Mouse (Mus musculus): ENCODE results near the gene Ddx31. TPM values are rescaled to one million over a fixed set of nuclear protein-coding genes. Genes with fewer than 3 reads are reported as not detected.

Gene Ddx31
- polyA plus RNA-seq, 1 experiment from 2014 or later = 3.9 TPM

- Histone ChIP-seq H3K4me2 (ENCODE audit: low read depth, low read length) (no peak overlapping the region), H3K27me3 (ENCODE audit: control insufficient read depth, insufficient read depth, low read depth, low read length) (no peaks in the 10 kb centered on the region), H3K9me3 (replicated peaks; ENCODE audit: control insufficient read depth, low read length) (no peaks in the 10 kb centered on the region), H3K36me3 (ENCODE audit: control insufficient read depth, insufficient read depth) (no peaks in the 10 kb centered on the region; the same call in none of the 2 replicates), H3K4me1 (ENCODE audit: control insufficient read depth, low read depth, low read length) (no peaks in the 10 kb centered on the region), H3K27ac (ENCODE audit: low read length) (no peak overlapping the region), H3K4me3 (ENCODE audit: low read depth, low read length) (no peak overlapping the region), H3K9ac (ENCODE audit: low read depth, low read length) (no peak overlapping the region)
- ATAC-seq (ENCODE audit: low read depth) = no peak
- 80% methylated on average over 2 of the region's 2 CpGs for WGBS (ENCODE audit: insufficient replicate concordance)
Measured at GRCm38 (mm10) chr2:28855773-28856172, 15.6 kb downstream of the Ddx31 start.

- no peak for ATAC-seq (ENCODE audit: low read depth)
- H3K9me3 ChIP-seq (replicated peaks; ENCODE audit: control insufficient read depth, low read length) = no peaks in the 10 kb centered on the region
- H3K4me3 ChIP-seq (ENCODE audit: low read depth, low read length) = no peak overlapping the region
- H3K4me2 ChIP-seq (ENCODE audit: low read depth, low read length) = no peak overlapping the region
- H3K27ac ChIP-seq (ENCODE audit: low read length) = no peak overlapping the region
- H3K27me3 ChIP-seq (ENCODE audit: control insufficient read depth, insufficient read depth, low read depth, low read length) = no peaks in the 10 kb centered on the region
- H3K36me3 ChIP-seq (ENCODE audit: control insufficient read depth, insufficient read depth) = peaks cover 2% of the 10 kb centered on the region
- no peaks in the 10 kb centered on the region for H3K4me1 ChIP-seq (ENCODE audit: control insufficient read depth, low read depth, low read length)
- no peak overlapping the region for H3K9ac ChIP-seq (ENCODE audit: low read depth, low read length)
- WGBS (ENCODE audit: insufficient replicate concordance) = 59% methylated on average over 4 of the region's 4 CpGs
Measured at GRCm38 (mm10) chr2:28859303-28859702, 19.1 kb downstream of the Ddx31 start.

- H3K9ac ChIP-seq (ENCODE audit: low read depth, low read length) = no peak overlapping the region
- no peak overlapping the region for H3K4me2 ChIP-seq (ENCODE audit: low read depth, low read length)
- H3K27me3 ChIP-seq (ENCODE audit: control insufficient read depth, insufficient read depth, low read depth, low read length) = no peaks in the 10 kb centered on the region
- peaks cover 2% of the 10 kb centered on the region; the same call in 1 of the 2 replicates for H3K36me3 ChIP-seq (ENCODE audit: control insufficient read depth, insufficient read depth)
- no peak overlapping the region for H3K27ac ChIP-seq (ENCODE audit: low read length)
- WGBS (ENCODE audit: insufficient replicate concordance) = 81% methylated on average over 8 of the region's 8 CpGs
- H3K9me3 ChIP-seq (replicated peaks; ENCODE audit: control insufficient read depth, low read length) = no peaks in the 10 kb centered on the region
- H3K4me3 ChIP-seq (ENCODE audit: low read depth, low read length) = no peak overlapping the region
- no peaks in the 10 kb centered on the region for H3K4me1 ChIP-seq (ENCODE audit: control insufficient read depth, low read depth, low read length)
- ATAC-seq (ENCODE audit: low read depth) = no peak
Measured at GRCm38 (mm10) chr2:28860678-28861423, 20.6 kb downstream of the Ddx31 start.

GRCm38 (mm10) chr2:28863857-28864256, 23.7 kb downstream of the Ddx31 start:
- Histone ChIP-seq H3K9ac (ENCODE audit: low read depth, low read length) (no peak overlapping the region), H3K4me1 (ENCODE audit: control insufficient read depth, low read depth, low read length) (no peaks in the 10 kb centered on the region), H3K27me3 (ENCODE audit: control insufficient read depth, insufficient read depth, low read depth, low read length) (no peaks in the 10 kb centered on the region), H3K4me2 (ENCODE audit: low read depth, low read length) (no peak overlapping the region), H3K9me3 (replicated peaks; ENCODE audit: control insufficient read depth, low read length) (no peaks in the 10 kb centered on the region), H3K36me3 (ENCODE audit: control insufficient read depth, insufficient read depth) (peaks cover 4% of the 10 kb centered on the region; the same call in 1 of the 2 replicates), H3K4me3 (ENCODE audit: low read depth, low read length) (no peak overlapping the region), H3K27ac (ENCODE audit: low read length) (no peak overlapping the region)
- no peak for ATAC-seq (ENCODE audit: low read depth)

- H3K36me3 ChIP-seq (ENCODE audit: control insufficient read depth, insufficient read depth) = peaks cover 3% of the 10 kb centered on the region; the same call in 1 of the 2 replicates
- no peak overlapping the region for H3K4me3 ChIP-seq (ENCODE audit: low read depth, low read length)
- 70% methylated on average over 7 of the region's 7 CpGs for WGBS (ENCODE audit: insufficient replicate concordance)
Measured at GRCm38 (mm10) chr2:28867495-28867894, 27.3 kb downstream of the Ddx31 start.

GRCm38 (mm10) chr2:28875554-28875953, 35.3 kb downstream of the Ddx31 start:
- Histone ChIP-seq H3K4me3 (ENCODE audit: low read depth, low read length) (no peak overlapping the region), H3K4me1 (ENCODE audit: control insufficient read depth, low read depth, low read length) (no peaks in the 10 kb centered on the region), H3K9me3 (replicated peaks; ENCODE audit: control insufficient read depth, low read length) (no peaks in the 10 kb centered on the region), H3K27me3 (ENCODE audit: control insufficient read depth, insufficient read depth, low read depth, low read length) (no peaks in the 10 kb centered on the region), H3K4me2 (ENCODE audit: low read depth, low read length) (no peak overlapping the region), H3K27ac (ENCODE audit: low read length) (no peak overlapping the region), H3K36me3 (ENCODE audit: control insufficient read depth, insufficient read depth) (no peaks in the 10 kb centered on the region), H3K9ac (ENCODE audit: low read depth, low read length) (no peak overlapping the region)
- 79% methylated on average over 11 of the region's 11 CpGs for WGBS (ENCODE audit: insufficient replicate concordance)
- ATAC-seq (ENCODE audit: low read depth) = no peak

More at GRCm38 (mm10) chr2:28867495-28867894, 27.3 kb downstream of the Ddx31 start:
- Histone ChIP-seq H3K27ac (ENCODE audit: low read length) (no peak overlapping the region), H3K4me2 (ENCODE audit: low read depth, low read length) (no peak overlapping the region), H3K4me1 (ENCODE audit: control insufficient read depth, low read depth, low read length) (no peaks in the 10 kb centered on the region), H3K9ac (ENCODE audit: low read depth, low read length) (no peak overlapping the region), H3K27me3 (ENCODE audit: control insufficient read depth, insufficient read depth, low read depth, low read length) (no peaks in the 10 kb centered on the region), H3K9me3 (replicated peaks; ENCODE audit: control insufficient read depth, low read length) (no peaks in the 10 kb centered on the region)
- no peak for ATAC-seq (ENCODE audit: low read depth)

GRCm38 (mm10) chr2:28881275-28881674, 41.1 kb downstream of the Ddx31 start:
- no peak for ATAC-seq (ENCODE audit: low read depth)
- no peak overlapping the region for H3K9ac ChIP-seq (ENCODE audit: low read depth, low read length)
- 79% methylated on average over 3 of the region's 3 CpGs for WGBS (ENCODE audit: insufficient replicate concordance)
- H3K27ac ChIP-seq (ENCODE audit: low read length) = no peak overlapping the region
- no peaks in the 10 kb centered on the region for H3K4me1 ChIP-seq (ENCODE audit: control insufficient read depth, low read depth, low read length)
- no peaks in the 10 kb centered on the region for H3K27me3 ChIP-seq (ENCODE audit: control insufficient read depth, insufficient read depth, low read depth, low read length)
- no peaks in the 10 kb centered on the region for H3K9me3 ChIP-seq (replicated peaks; ENCODE audit: control insufficient read depth, low read length)
- no peak overlapping the region for H3K4me3 ChIP-seq (ENCODE audit: low read depth, low read length)
- H3K4me2 ChIP-seq (ENCODE audit: low read depth, low read length) = no peak overlapping the region
- peaks cover 3% of the 10 kb centered on the region; the same call in 1 of the 2 replicates for H3K36me3 ChIP-seq (ENCODE audit: control insufficient read depth, insufficient read depth)

- Histone ChIP-seq H3K9me3 (replicated peaks; ENCODE audit: control insufficient read depth, low read length) (no peaks in the 10 kb centered on the region), H3K9ac (ENCODE audit: low read depth, low read length) (no peak overlapping the region), H3K4me1 (ENCODE audit: control insufficient read depth, low read depth, low read length) (no peaks in the 10 kb centered on the region), H3K27me3 (ENCODE audit: control insufficient read depth, insufficient read depth, low read depth, low read length) (no peaks in the 10 kb centered on the region), H3K4me3 (ENCODE audit: low read depth, low read length) (no peak overlapping the region), H3K4me2 (ENCODE audit: low read depth, low read length) (no peak overlapping the region), H3K36me3 (ENCODE audit: control insufficient read depth, insufficient read depth) (peaks cover 3% of the 10 kb centered on the region; the same call in 1 of the 2 replicates), H3K27ac (ENCODE audit: low read length) (no peak overlapping the region)
- 77% methylated on average over 3 of the region's 3 CpGs for WGBS (ENCODE audit: insufficient replicate concordance)
- ATAC-seq (ENCODE audit: low read depth) = no peak
Measured at GRCm38 (mm10) chr2:28882047-28882446, 41.8 kb downstream of the Ddx31 start.

- Histone ChIP-seq H3K4me3 (ENCODE audit: low read depth, low read length) (no peak overlapping the region), H3K36me3 (ENCODE audit: control insufficient read depth, insufficient read depth) (peaks cover 3% of the 10 kb centered on the region; the same call in 1 of the 2 replicates), H3K27ac (ENCODE audit: low read length) (no peak overlapping the region), H3K9me3 (replicated peaks; ENCODE audit: control insufficient read depth, low read length) (no peaks in the 10 kb centered on the region), H3K9ac (ENCODE audit: low read depth, low read length) (no peak overlapping the region), H3K27me3 (ENCODE audit: control insufficient read depth, insufficient read depth, low read depth, low read length) (no peaks in the 10 kb centered on the region), H3K4me2 (ENCODE audit: low read depth, low read length) (no peak overlapping the region), H3K4me1 (ENCODE audit: control insufficient read depth, low read depth, low read length) (no peaks in the 10 kb centered on the region)
- WGBS (ENCODE audit: insufficient replicate concordance) = 82% methylated on average over 6 of the region's 6 CpGs
- ATAC-seq (ENCODE audit: low read depth) = no peak
Measured at GRCm38 (mm10) chr2:28882826-28883485, 42.8 kb downstream of the Ddx31 start.
